Mouse (Mus musculus): ENCODE measurements around the gene Gabrr3.
"Not testable (repeated sequence)": the region's sequence is repeated elsewhere in the genome, so short reads cannot be mapped to it uniquely, and the experiment has no call there.

The Gabrr3 gene

DNA sequence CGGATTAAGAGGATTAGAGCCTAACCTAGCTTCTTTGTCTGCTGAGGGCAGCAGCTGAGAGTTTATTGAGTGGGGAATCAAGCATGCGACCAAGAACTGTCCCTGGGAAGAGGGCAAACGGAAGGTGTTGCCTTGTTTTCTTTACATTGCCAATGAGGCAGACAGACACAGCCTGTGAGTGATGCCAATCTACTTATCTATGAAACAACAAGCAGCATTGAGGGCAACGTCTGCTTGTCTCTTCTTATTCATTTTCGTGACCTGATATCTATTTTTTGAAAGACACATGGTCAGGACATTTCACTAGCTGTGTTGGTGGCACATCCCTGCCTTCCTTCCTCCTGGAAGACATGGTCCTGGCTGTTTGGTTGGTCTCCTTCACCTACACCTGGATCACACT is at the start of gene Gabrr3:
Gabrr3 (plus strand) TSS at position 301 of the 400 bp plus-strand sequence.
- no peak for DNase-seq

- DNase-seq: no peak
Measured at GRCm38 (mm10) chr16:59363893-59364292, 43.2 kb upstream of the Gabrr3 start, which contains the start of gene Olfr209. TSS of gene Olfr209 (minus strand) at chr16:59363993.

DNA sequence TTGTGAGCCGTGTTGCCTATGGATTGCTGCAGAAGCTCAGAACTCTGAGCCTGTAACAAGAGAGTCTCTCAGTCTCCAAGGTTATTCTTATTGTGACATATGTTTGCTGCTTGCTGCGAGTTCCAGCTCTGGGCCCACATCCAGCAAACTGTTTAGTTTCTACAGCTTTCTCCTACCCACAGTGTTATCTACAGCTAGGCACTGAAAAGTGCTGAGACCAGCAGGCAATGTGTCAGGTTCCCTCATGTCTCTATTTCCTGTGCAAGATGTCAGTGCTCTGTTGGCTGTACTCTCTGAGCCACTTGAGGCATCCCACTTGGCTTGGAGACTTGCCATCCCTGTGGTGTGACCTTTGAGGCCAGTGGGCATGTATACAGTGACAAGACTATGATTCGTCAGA is 13.8 kb upstream of the Gabrr3 start:
- peak; percentile 55 for DNase-seq

DNA sequence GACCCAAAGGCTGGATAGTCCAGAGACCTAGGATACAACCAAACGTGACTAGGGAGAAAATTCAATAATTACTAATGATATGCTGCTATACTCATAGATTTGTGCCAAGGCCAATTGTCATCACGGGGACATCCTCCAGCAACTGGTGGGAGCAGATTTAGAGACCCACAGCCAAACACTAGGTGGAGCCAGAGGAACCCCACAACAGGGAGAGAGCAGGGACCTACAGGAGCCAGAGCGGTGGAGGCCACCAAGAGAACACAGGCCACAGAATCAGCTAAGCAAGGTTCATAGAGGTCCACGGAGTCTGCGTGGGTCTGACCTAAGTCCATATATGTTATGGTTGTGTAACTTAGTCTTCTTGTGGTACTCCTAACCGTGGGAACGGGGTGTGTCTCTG is 6.0 kb upstream of the Gabrr3 start:
- no peak for DNase-seq

- DNase-seq: no peak
Measured at GRCm38 (mm10) chr16:59401985-59402384, 5.1 kb upstream of the Gabrr3 start.

DNA sequence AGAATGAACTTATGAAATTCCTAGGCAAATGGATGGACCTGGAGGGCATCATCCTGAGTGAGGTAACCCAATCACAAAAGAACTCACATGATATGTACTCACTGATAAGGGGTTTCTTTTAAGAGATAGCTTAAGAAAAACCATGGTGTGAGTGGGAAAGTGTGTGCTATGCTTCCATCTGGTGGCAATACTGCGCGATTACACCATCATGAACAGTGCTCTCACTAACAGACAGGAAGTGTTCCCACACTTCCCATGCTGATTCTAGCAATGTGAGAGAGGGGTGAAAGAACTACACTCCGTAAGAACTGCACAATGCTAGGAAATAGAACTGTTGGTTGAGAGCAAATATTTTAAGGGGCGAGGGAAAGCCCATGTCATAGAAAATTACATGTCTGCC is 3.4 kb upstream of the Gabrr3 start:
- DNase-seq: no peak

- DNase-seq: no peak
Measured at GRCm38 (mm10) chr16:59404798-59405197, 2.3 kb upstream of the Gabrr3 start.

DNA sequence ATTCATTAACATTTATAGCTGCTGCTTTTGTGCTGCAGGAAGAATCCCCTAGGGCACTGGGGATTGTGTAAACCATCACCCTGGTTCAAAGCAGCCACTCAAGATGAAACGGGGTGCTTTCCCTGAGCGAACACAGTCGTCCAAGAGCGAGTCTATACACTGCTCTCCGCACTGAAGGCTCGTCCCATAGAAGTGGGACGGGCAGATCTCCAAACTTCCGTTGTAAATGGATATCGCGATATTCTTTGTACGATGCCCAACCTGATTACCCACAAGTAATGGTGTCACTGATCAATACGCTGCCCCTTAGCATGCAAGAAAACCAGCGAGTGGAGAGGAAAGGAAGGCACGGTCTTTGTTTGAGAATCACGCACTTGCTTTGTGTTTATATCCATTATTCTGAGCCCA is 2.2 kb downstream of the Gabrr3 start:
- DNase-seq: no peak

GRCm38 (mm10) chr16:59409800-59410199 is 2.7 kb downstream of the Gabrr3 start:
- no peak for DNase-seq

- no peak for DNase-seq
Measured at GRCm38 (mm10) chr16:59413475-59413874, 6.3 kb downstream of the Gabrr3 start.

- no peak for DNase-seq
Measured at GRCm38 (mm10) chr16:59420237-59420866, 13.2 kb downstream of the Gabrr3 start.

DNA sequence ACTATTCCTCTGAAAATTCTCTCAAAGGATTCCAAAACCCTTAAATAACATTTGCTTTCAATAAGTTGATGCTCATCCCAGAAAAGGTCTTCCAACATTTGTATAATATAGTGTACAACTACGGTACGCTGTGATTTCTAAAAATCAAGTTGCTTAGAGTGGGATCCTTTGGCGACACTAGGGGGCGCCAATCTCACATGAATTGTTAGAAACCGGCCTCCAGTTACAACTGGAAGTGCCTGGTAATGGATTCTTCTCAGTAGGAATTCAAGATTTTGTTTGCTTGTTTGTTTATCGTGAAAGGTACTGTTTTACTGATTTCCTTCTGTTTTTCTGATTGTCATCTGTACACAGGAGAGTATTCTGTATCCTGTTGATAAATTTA is 13.7 kb downstream of the Gabrr3 start:
- peak; percentile 58 for DNase-seq

- no peak for DNase-seq
Measured at GRCm38 (mm10) chr16:59421571-59422345, 14.6 kb downstream of the Gabrr3 start.

DNA sequence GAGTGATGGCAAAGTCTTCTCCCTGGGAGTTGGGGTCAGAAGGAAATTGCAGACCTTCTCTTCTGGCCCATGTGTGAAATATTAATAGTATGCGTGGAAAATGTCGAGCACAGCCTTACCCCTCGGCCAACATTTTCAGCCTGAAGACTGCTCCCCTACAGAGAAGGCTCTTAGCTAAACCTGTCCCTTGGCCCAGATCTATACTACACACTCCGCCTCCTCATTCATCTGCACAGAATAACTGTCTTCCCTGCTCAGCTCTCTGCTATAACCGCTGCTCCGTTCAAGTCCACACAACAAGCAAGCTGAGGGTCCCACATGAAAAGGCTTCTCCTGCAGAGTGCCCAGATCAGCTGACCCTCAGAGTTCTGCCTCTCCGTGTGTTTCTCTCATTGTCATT is 20.8 kb downstream of the Gabrr3 start:
- no peak for DNase-seq

GRCm38 (mm10) chr16:59433181-59433580 is 26.0 kb downstream of the Gabrr3 start:
- no peak for DNase-seq

- DNase-seq: no peak
Measured at GRCm38 (mm10) chr16:59444880-59445559, 37.9 kb downstream of the Gabrr3 start.

DNA sequence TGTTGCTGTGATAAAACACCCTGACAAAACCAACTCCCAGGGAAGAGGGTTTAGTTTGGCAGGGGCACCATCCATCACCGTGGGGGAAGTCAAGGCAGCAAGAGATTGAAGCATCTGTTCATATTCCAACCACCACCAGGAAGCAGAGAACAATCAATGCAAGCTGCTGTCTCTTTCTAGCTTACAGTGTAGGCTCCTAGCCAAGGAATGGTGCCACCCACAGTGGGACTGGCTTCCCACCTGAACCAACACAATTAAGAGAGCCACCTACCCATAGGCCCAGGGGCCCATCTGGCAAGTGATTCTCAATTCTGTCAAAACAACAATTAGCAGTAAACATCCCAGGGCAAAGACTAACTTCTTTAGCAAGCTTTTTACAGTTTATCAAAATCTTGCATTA is 41.0 kb downstream of the Gabrr3 start:
- DNase-seq: no peak

GRCm38 (mm10) chr16:59449092-59449491 is 42.0 kb downstream of the Gabrr3 start:
- DNase-seq: no peak

- no peak for DNase-seq
Measured at GRCm38 (mm10) chr16:59451813-59452212, 44.7 kb downstream of the Gabrr3 start.

- DNase-seq: not testable (repeated sequence)
Measured at GRCm38 (mm10) chr16:59459259-59459861, 52.2 kb downstream of the Gabrr3 start.

- no peak for DNase-seq
Measured at GRCm38 (mm10) chr16:59463567-59463966, 56.4 kb downstream of the Gabrr3 start.

- no peak for DNase-seq
Measured at GRCm38 (mm10) chr16:59463973-59464372, 56.8 kb downstream of the Gabrr3 start.

GRCm38 (mm10) chr16:59469846-59470245 is 62.7 kb downstream of the Gabrr3 start:
- no peak for DNase-seq

Data from cerebellum, adult 9-10 months (tissue).